Mouse (Mus musculus) cortical plate, adult 2 months (tissue): Measurements from ENCODE around the gene Dnajc28. TPM values are rescaled to one million over a fixed set of nuclear protein-coding genes. Genes with fewer than 3 reads are reported as not detected.
A peak's percentile ranks its signal among the peaks of the same experiment; 100 is the strongest.
"Not testable (repeated sequence)": the region's sequence is repeated elsewhere in the genome, so short reads cannot be mapped to it uniquely, and the experiment has no call there.

Experiments used
- H3K27ac ChIP-seq: fragments of 200-500 bp; 2 replicates; pipeline ENCODE4 v1.5.1; 2012; ENCODE audit warnings: low read length, control low read depth, inconsistent platforms; ENCODE audit not compliant: insufficient read depth
- H3K4me1 ChIP-seq: fragments of 200-500 bp; 2 replicates; pipeline ENCODE4 v1.6.1; 2011; ENCODE audit warnings: low read length; ENCODE audit not compliant: control insufficient read depth, insufficient read depth
- H3K4me3 ChIP-seq: fragments of 200-500 bp; 2 replicates; pipeline ENCODE4 v1.5.1; 2011; ENCODE audit warnings: mild to moderate bottlenecking, low read length, control low read depth; ENCODE audit not compliant: insufficient read depth
- CTCF ChIP-seq: fragments of 200-500 bp; IDR thresholded peaks from 2 replicates; pipeline ENCODE4 v1.5.1; 2011; ENCODE audit warnings: mild to moderate bottlenecking, control low read depth, low read length; ENCODE audit not compliant: insufficient read depth; ENCODE audit errors: extremely low read depth
- POLR2A ChIP-seq: fragments of 200-500 bp; IDR thresholded peaks from 2 replicates; pipeline ENCODE4 v1.6.1; 2011; ENCODE audit warnings: mild to moderate bottlenecking, low read length, control low read depth; ENCODE audit not compliant: insufficient read depth; ENCODE audit errors: extremely low read depth
- polyA plus RNA-seq: library from polyadenylated mRNA; depleted of rRNA; stranded (reverse); fragments of >200 nt; gene quantifications from 2 replicates; pipeline ENCODE4 v1.2.3, GENCODE M21; 2012

Gene Dnajc28
- polyA plus RNA-seq, 1 experiment, result 8.2 TPM

DNA sequence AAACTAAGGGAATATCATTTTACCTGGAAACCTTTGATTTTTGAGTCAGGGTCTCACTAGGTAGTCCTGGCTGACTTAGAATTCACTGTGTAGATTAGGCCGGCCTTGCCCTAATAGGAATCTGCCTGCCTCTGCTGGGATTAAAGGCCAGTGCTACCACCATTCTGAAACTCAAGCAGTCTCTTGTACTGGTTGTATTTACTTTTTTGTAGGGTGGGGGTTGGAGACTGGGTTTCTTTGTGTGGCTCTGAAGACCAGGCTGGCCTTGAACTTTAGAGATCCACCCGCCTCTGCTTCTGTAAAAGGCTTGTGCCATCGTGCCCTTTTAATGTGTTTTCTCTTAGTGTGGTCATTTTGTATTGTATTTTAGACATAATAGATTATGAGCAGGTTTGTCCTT lies 30.4 kb upstream of the Dnajc28 start:
- TF ChIP-seq CTCF, result no peak
- TF ChIP-seq POLR2A, result no peak
- peaks cover 3% of the 10 kb centered on the region; the same call in 1 of the 2 replicates for H3K4me1 ChIP-seq
- no peak overlapping the region for H3K4me3 ChIP-seq
- no peak overlapping the region for H3K27ac ChIP-seq

DNA sequence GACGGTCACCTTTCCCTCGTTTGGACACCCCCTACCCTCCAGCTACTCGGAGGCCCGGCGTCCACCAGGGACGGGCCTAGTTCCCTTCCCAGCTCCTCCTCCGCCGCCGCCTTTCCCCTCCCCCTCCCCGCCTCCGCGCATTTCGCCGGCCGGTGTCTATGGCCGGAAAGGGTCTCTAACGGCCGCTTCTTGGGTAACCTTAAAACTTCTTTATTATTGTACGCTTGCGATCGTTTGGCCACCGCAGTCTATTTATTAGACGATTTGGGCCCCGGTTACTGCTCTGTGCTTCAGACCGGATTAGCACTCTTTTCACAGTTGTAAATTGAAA lies 29.4 kb upstream of the Dnajc28 start:
- no peak for TF ChIP-seq POLR2A
- TF ChIP-seq CTCF, result no peak

DNA sequence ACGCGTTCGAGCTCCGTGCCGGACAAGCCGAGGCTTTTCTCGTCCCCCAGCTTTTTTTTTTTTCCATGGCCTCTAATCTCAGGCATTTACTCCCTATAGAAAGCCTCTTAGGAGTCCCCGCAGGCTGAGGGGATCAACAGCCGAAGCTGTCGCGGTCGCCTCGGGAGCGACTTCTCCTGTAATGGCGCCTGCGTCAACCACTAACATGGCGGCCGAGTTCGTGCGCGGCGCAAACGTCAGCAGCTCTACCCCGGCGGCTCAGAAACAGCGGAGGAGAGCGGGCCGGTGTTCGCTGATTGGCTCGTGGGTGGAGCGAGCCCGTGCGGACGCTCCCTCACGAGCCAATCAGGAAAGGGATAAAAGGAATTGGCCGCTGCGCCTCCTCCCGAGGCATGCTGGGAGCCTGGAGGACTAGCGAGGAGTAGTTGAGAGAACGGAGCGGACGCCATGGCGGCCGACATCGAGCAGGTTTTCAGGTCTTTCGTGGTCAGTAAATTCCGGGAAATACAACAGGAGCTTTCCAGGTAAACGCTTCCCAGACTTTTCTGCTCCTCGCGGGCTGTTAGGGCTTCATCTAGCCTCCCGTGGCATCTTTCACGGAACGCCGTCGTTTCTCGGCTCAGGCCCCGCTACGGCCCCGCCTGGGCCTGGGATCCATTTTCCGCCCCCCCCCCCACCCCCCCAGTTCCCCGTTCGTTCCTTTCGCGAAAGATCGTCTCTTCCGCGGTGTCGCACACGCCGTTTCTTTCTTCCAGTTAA lies 28.8 kb upstream of the Dnajc28 start, which contains the start of gene Son:
Gene Son (plus strand): TSS at position 46 of the 759 bp plus-strand sequence.
- Histone ChIP-seq H3K27ac (peak within 1 kb of the TSS; percentile 99), H3K4me1 (peaks cover 3% of the 10 kb centered on the region; the same call in 1 of the 2 replicates), H3K4me3 (peak within 1 kb of the TSS; percentile 71)
- TF ChIP-seq POLR2A (peak; percentile 95), CTCF (no peak)

More for the DNA sequence above, 29.4 kb upstream of the Dnajc28 start:
- peak overlapping the region; percentile 68 for H3K27ac ChIP-seq
- H3K4me1 ChIP-seq, result peaks cover 3% of the 10 kb centered on the region; the same call in 1 of the 2 replicates
- H3K4me3 ChIP-seq, result peak overlapping the region; percentile 71

DNA sequence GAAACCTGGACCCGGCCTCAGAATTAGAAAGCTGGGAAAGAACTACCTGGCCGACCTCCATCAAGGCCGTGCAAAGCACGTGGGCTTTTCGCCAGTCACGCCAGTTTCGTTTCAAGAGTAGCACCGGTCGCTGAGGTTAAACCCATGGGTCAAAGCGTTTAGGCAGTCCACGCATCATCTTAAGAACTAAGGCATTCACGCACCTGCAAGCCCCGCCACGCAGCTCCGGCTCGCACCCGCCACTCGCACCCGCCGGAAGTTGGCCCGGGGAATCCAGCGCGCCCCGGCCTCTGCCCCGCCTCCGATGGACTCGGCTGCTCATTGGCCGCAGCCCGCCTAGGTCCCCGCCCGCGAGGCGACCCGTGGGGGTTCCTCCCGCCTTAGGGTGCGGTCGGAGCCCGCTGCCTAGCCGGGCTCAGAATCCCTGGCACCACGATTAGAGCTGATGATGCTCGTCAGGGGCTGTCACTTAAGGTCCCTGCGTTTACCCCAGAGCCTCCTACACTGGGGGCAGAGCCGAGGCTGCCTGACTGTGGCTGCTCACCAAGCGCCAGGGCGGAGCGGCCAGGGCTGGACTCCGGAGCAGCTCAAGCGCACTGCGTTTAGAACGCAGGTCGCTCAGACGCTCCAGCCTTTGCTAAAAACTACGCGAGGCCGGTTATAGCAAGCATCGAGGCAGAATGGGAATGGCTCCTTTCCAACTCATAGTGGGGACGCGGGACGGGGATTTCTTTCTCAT lies 28.0 kb upstream of the Dnajc28 start, which contains the start of gene Gart:
Gene Gart (minus strand): TSS at position 272 of the 739 bp plus-strand sequence.
- peak within 1 kb of the TSS; percentile 71 for H3K4me3 ChIP-seq
- peaks cover 3% of the 10 kb centered on the region; the same call in 1 of the 2 replicates for H3K4me1 ChIP-seq
- TF ChIP-seq CTCF (no peak), POLR2A (peak; percentile 97)
- peak within 1 kb of the TSS; percentile 99 for H3K27ac ChIP-seq

DNA sequence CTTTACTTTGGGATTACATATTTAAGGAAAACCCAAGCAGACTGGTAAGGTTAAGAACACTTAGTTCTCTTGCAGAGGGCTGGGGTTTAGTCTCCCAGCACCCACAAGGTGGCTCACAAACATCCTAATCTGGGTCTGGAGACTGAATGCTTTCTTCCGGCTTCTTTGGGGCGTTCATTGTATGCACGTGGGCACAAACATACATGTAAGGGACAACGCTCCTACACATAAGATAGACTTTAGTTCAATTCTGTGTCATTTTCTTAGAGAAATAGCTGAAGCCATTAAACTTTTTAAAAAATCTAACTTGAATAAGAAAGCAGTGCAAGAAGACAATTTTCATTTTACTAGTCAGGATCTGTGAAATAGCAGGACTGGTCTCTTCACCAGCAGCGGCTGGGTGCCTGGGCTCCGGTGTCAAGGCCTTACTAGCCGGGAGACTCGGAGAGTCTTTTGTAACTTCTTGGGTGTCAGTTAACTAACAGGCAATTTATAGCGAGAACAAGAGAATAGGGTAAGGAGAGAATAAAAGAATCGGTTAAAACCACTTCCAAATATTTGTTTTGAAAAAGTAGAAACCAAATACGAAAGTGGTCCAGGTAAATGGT lies 27.3 kb upstream of the Dnajc28 start:
- Histone ChIP-seq H3K27ac (no peak overlapping the region), H3K4me1 (peaks cover 3% of the 10 kb centered on the region; the same call in 1 of the 2 replicates), H3K4me3 (peak overlapping the region; percentile 71)
- TF ChIP-seq CTCF (no peak), POLR2A (no peak)

DNA sequence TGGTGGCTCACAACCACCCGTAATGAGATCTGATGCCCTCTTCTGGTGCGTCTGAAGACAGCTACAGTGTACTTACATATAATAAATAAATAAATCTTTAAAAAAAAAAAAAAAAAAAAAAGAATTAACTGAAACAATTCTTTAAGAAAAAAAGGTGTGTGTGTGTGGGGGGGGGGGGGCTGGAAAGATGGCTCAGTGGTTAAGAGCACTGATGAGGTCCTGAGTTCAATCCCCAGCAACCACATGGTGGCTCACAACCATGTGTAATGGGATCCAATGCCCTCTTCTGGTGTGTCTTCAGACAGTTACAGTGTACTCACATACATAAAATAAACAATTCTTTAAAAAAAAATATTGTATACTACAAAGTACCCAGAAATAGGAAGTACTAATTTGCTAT lies 26.6 kb upstream of the Dnajc28 start:
- H3K4me1 ChIP-seq, H3K27ac ChIP-seq, H3K4me3 ChIP-seq: not testable (repeated sequence)

DNA sequence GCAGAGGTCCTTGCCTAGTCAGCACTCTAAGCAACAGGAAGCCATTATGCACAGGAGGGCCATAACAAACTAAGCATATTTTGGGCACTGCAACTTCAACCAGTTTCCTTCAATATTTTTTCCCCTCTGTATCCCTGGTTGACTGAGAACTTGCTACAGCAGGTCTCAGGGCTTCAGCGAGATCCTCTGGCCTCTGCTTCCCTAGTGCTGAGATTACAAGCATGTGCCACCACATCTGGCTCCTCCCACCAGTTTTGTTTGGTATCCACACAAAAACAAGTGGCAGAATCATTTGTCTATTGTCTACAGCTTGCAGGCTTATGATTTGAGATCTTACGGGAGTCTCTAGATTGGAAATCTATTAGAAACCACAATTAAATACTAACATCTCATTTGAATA lies 26.1 kb upstream of the Dnajc28 start:
- TF ChIP-seq POLR2A, result no peak
- no peak for TF ChIP-seq CTCF
- Histone ChIP-seq H3K4me1 (peaks cover 4% of the 10 kb centered on the region; the same call in 1 of the 2 replicates), H3K4me3 (no peak overlapping the region), H3K27ac (no peak overlapping the region)

DNA sequence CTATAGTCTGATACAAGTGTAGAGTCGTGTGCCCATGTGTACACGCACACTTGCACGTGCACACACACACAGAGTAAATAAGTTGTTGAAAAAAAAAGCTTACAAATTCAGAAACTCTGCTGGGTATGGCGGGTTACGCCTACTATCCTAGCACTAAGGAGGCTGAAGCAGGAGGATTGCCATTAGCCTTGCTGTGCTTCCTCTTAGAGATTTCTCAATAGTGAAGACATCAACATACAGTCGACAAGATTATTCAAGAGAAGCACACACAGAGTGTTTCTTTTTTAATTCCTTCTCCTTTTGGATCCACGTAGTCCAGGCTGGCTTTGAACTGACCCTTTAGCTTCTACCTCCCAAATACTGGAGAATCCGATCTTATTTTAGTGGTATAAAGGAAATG lies 21.3 kb upstream of the Dnajc28 start:
- TF ChIP-seq CTCF (no peak), POLR2A (no peak)
- Histone ChIP-seq H3K4me1 (peaks cover 6% of the 10 kb centered on the region), H3K27ac (no peak overlapping the region), H3K4me3 (no peak overlapping the region)

DNA sequence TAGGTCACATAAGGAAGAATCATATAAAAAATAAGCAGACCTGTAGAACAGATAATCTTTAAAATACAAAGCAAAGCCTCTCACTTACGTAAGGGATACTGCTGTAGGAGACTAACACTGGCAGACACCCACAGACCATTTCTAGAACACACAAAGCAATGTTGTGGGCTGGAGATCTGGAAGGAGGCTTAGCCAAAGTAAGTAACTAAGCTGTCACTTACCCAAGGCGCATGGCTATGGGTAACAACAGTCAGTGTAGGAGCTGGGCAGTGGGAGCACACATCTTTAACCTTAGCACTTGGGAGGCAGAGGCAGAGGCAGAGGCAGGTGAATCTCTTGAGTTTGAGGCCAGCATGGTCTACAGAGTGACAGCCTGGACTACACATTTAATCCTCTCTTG lies 20.8 kb upstream of the Dnajc28 start:
- Histone ChIP-seq H3K4me1 (peaks cover 6% of the 10 kb centered on the region), H3K27ac (no peak overlapping the region), H3K4me3 (no peak overlapping the region)
- TF ChIP-seq POLR2A (no peak), CTCF (no peak)

DNA sequence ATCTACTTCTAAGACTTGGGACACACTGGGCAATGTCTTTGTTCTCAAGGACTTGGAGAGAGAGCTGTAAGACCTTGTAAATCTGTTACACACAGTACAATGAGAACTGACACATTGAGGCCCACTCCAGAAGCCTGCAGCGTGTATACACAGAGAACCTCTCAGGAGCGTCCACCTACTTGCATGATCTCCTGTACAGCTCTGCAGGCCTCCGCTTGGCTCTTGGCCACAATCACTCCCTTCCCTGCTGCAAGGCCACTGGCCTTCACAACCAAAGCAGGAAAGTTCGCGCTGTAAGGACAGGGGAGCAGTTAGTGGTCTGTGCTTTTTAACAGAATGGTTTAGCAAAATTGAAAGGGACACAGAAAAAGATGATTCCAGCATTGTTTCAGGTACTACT lies 20.3 kb upstream of the Dnajc28 start:
- Histone ChIP-seq H3K27ac (peak overlapping the region; percentile 72; the same call in 1 of the 2 replicates), H3K4me1 (peaks cover 6% of the 10 kb centered on the region), H3K4me3 (no peak overlapping the region)
- TF ChIP-seq CTCF (no peak), POLR2A (no peak)

DNA sequence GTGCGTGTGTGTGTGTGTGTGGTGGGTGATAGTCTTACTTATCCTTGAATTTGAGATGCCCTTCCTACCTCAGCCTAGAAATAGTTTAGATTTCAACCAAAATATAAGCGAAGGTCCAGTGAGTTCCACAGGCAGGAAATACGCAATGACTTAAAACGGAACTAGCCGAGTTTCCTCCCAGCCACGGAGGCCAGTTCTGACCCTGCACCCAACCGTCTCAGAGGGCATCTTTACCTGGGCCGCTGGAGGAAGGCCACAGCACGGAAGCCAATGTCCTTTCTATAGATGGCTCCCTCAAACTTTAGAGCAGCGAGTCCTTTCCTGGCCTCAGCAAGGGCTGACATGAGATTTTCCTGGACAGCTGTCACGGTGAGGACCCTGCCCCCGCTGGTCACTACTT lies 14.8 kb upstream of the Dnajc28 start:
- no peak overlapping the region for H3K27ac ChIP-seq
- no peak for TF ChIP-seq POLR2A
- TF ChIP-seq CTCF, result no peak
- no peaks in the 10 kb centered on the region; the same call in 1 of the 2 replicates for H3K4me1 ChIP-seq
- no peak overlapping the region for H3K4me3 ChIP-seq
